Mouse (Mus musculus) sigmoid colon, adult 10 weeks (tissue): ENCODE results near the gene Abraxas2. TPM values are rescaled to one million over a fixed set of nuclear protein-coding genes. Genes with fewer than 3 reads are reported as not detected.

ENCODE experiments used
- polyA plus RNA-seq: library from polyadenylated mRNA; stranded (reverse); fragments of 350-450 nt; fragmentation: Illumina TruSeq; extraction: RNeasy Lipid Tissue Mini Kit (QIAGEN cat#74804); gene quantifications from one replicate; pipeline ENCODE4 v1.2.3, GENCODE M21; 2014; ENCODE audit warnings: low read depth, low replicate concordance

The Abraxas2 gene
- 64.9 TPM for polyA plus RNA-seq

GRCm38 (mm10) chr7:132859042-132859958, at the start of gene Abraxas2:
Gene Abraxas2, plus strand, starts transcription at chr7:132859225.

DNA sequence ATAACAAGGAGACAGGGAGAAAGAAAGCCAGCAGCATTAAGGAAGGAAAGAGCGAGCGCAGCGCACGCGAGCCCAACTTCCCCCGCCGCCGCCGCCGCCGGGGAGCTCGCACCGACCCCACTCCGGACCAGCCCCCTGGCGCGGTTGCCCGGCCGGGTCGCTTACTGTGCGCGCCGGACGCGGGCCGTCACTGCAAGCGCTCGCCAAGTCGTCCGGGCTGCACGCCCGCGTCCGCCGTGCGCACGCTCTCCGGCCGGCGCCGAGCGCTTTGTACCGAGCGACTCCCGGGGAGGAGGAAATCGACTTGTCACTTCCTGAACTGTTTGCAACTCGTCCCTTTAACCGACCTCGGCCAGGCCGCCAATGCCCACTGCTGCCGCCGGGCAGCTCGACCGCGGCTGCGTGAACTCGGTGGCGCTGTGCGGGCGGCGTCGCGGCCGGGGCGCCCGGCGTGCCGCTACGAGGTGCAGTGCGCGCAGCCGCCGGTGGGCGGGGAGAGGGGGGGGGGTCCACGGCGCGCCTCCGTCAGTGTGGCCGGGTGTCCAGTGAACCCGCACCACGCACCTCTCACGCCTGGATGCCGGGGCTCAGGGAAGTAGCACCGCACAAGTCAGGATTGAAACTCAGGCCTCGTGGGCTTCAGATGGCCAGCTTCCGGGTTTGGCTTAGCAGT, 45.5 kb upstream of the Abraxas2 start, which contains the start of gene Fam53b:
Gene Fam53b (minus strand): TSS at position 471 of the 673 bp plus-strand sequence.

DNA sequence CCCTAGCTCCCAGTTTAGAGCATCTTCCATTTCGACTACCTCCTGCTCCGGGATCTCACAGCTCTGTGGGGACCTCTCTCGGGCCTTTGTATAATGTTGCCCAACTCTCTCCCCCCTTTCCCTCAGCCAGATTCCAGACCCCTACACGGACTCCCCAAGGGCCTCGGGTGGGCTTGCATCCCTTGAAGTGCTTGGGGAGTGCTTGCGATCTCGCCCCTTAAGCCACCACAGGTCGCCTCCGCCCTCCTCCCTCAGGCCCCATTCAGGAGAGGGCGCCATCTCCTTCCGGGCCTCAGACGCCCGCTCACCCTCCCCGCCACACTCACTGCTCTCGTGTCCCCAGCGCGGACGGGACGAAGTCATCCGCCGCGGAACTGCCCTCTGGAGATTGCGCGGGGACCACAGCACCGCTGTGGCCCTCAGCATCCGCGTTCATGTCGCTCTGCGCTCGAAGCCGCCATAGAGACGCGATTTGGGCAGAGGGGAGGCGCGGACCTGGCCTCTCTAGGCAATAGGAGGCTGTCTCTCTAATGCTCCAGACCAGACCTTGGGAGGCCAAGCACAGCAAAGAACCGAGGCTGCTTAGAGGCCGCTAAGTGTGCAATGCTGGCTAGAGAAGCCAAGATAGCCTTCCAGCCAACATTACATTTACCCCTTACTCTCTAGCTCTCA, 6.7 kb upstream of the Abraxas2 start, which contains the start of gene Eef1akmt2:
Gene Eef1akmt2 (minus strand): TSS at position 501 of the 672 bp plus-strand sequence.

DNA sequence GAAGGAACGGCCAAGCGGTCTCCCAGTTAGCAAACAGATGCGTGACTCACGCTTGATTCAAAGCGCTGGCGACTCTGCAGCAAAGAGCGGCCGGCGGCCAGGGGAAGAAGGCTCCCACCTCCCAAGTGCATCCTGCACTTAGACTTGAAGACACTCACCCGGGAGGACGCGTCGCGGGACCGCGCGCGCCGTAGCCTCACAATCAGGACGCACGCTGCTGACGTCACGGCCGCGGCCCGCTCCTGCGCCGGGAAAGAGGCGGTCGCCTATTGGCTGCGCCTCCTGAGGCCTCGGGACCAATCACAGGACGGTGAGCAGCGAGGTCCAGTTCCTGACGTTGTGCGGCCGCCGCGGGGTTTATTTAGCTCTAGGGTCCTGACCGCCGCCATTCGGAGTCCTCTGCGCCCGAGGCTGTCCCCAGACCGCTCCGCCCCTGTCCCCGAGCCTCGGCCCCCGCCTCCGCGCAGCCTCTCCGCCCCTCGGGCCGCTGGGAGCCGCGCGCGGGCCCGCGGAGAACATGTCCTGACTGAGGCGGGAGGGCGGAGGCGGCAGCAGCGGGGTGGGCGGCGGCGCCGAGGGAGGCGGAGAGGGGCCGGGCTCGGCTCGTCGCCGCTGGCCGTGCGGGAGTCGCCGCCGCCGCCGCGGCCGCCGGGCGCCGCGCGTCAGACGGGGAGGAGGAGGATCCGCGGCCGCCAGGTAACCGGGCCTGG, 72.0 kb downstream of the Abraxas2 start, which contains the start of gene Zranb1:
Gene Zranb1 (plus strand): TSS at position 293 of the 710 bp plus-strand sequence.

Other genes starting within 250 kb of the Abraxas2 start
- 3.2 TPM for gene Lhpp, start 248.6 kb upstream of the Abraxas2 start, polyA plus RNA-seq
- 6.6 TPM for gene Fam53b, start 45.3 kb upstream of the Abraxas2 start, polyA plus RNA-seq
- 103 TPM for gene Eef1akmt2, start 6.6 kb upstream of the Abraxas2 start, polyA plus RNA-seq
- gene Zranb1, start 71.9 kb downstream of the Abraxas2 start, polyA plus RNA-seq, result 62.9 TPM